Mouse (Mus musculus): Measurements from ENCODE around the gene Ism2.

Gene Ism2

DNA sequence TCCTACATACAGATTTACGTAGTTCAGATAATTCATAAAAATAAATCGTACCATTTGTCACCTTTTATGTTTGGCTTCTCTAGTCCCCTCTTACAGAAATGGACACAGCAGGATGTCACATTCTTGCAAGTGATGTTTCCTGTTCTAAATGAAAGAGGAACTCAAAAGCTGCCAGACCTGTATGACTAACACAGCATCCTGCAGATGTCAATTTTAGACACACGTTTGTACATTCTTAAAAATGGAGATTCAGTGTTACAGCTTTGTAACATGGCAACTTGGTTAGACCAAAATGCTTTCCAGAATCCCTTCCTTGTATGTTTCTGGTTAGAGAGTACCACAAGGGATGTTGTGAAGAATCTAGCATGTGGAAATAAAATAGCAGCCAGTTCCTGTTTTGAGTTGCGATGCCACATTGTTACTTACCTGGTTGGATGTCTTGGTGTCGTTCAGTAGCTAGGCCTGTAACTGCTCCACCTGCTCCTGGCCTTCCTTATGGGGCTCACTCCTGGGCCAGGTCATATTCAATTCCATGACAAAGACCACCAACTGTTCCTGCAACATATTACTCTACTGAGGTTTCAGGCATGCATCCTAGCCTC, 62.5 kb downstream of the Ism2 start:
- in situ Hi-C loops (cut with MboI, MseI): no loop called here

DNA sequence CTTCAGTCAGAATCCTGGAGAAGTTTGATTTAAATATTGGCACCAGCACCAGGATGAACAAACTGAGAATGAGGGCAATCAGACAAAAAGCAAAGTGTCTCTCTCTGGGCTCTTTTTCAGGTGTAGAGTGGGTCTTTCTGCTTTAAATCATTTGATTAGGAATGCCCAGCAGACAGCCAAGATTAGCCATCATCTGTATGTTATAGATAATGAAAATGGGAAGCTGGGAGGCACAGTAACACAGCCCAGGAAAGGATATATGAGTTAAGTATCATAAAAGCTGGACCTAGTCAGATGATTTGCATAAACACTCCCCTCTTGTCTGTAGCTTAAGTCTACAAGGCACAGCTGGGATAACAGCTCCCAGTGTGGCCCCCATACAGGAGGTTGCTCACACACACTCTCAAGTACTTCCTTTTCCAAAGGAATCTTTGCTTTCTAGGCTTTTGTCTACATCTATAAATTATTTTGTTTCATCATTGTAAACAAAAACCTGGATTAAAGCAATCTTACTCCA, 69.1 kb downstream of the Ism2 start:
- in situ Hi-C loops (cut with MboI, MseI): no loop called here

DNA sequence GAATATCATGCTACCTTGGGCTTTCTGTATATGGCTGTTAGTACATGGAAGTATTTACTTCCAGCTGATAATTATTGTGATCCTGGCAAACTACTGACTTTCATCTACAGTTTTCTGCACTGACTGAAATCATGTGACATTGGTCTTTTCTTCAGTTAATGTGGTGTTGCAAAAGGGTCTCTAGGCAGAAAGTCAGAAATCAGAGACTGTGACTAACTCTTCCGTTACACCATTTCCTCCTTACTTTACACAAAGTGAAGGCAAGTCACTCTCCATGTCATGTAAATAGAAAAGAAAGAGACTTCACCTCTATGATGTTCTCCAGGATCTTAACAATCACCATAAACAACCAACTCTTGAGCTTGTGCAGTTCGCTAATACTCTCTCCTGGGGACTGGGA, 69.9 kb downstream of the Ism2 start:
- in situ Hi-C loops (cut with MboI, MseI): no loop called here
